Mouse (Mus musculus) layer of hippocampus, adult 2 months (tissue): ENCODE data around the gene Zfp282. TPM values are rescaled to one million over a fixed set of nuclear protein-coding genes. Genes with fewer than 3 reads are reported as not detected.
A peak's percentile ranks its signal among the peaks of the same experiment; 100 is the strongest.

Experiments used
- DNase-seq, 2 experiments: peaks; one replicate each; pipeline ENCODE4 v3.0.0; 2022; ENCODE audit warnings: low spot score in 2 of 2
- H3K27ac ChIP-seq: fragments of 200-600 bp; 2 replicates; pipeline ENCODE4 v1.8.1; 2022
- H3K4me3 ChIP-seq: fragments of 200-600 bp; 2 replicates; pipeline ENCODE4 v1.8.1; 2022; ENCODE audit warnings: mild to moderate bottlenecking
- CTCF ChIP-seq: fragments of 200-600 bp; conservative IDR thresholded peaks from 2 replicates; pipeline ENCODE4 v1.8.1; 2022; ENCODE audit warnings: antibody characterized with exemption, mild to moderate bottlenecking, moderate library complexity
- long read RNA-seq, 2 experiments: library from polyadenylated mRNA; stranded (forward); transcript quantifications; one replicate each; pipeline ENCODE4 v2.0.0; 2021; ENCODE audit warnings: borderline mapping rate in 2 of 2
- total RNA-seq, 2 experiments: library from RNA; stranded (reverse); gene quantifications; 2 replicates each; pipeline ENCODE4 v1.2.3; 2021

The Zfp282 gene
- 10 to 100 TPM; 13.3 to 13.5 TPM for total RNA-seq
- long read RNA-seq, experiment 1, full-length matches to known transcripts: 12 of 15 reads
- long read RNA-seq, experiment 1, partial matches to known transcripts: 3 of 15 reads
- long read RNA-seq, experiment 1, other reads (novel, unspliced or antisense): 0 of 15 reads
- long read RNA-seq, experiment 2, full-length matches to known transcripts: 15 of 23 reads
- long read RNA-seq, experiment 2, partial matches to known transcripts: 7 of 23 reads
- long read RNA-seq, experiment 2, other reads (novel, unspliced or antisense): 1 of 23 reads

GRCm38 (mm10) chr6:47877058-47877457, at the start of gene Zfp282:
TSS of gene Zfp282 (plus strand) at chr6:47877204.
- Histone ChIP-seq H3K27ac (peak within 1 kb of the TSS; percentile 94), H3K4me3 (peak within 1 kb of the TSS; percentile 79)
- TF ChIP-seq CTCF: no peak
- DNase-seq: no peak

- H3K4me3 ChIP-seq: no peak overlapping the region
- DNase-seq: no peak
- no peak overlapping the region for H3K27ac ChIP-seq
- peak; percentile 51 for TF ChIP-seq CTCF
Measured at GRCm38 (mm10) chr6:47827462-47827861, 49.5 kb upstream of the Zfp282 start.

GRCm38 (mm10) chr6:47828950-47829349, 48.1 kb upstream of the Zfp282 start:
- peak; percentile 77 for TF ChIP-seq CTCF
- no peak overlapping the region for H3K27ac ChIP-seq
- no peak overlapping the region for H3K4me3 ChIP-seq
- DNase-seq: peak in 1 of 2 experiments; percentile 16

- DNase-seq: peak; percentile 87 to 93
- H3K4me3 ChIP-seq: peak within 1 kb of the TSS; percentile 84
- peak within 1 kb of the TSS; percentile 90 for H3K27ac ChIP-seq
- TF ChIP-seq CTCF: peak; percentile 100
Measured at GRCm38 (mm10) chr6:47830104-47831078, 46.6 kb upstream of the Zfp282 start, which contains the start of gene Zfp786. TSS of gene Zfp786 (minus strand) at chr6:47830867.

- Histone ChIP-seq H3K27ac (no peak overlapping the region), H3K4me3 (no peak overlapping the region)
- no peak for TF ChIP-seq CTCF
- no peak for DNase-seq
Measured at GRCm38 (mm10) chr6:47832220-47832619, 44.8 kb upstream of the Zfp282 start.

GRCm38 (mm10) chr6:47835482-47835983, 41.5 kb upstream of the Zfp282 start, which contains the start of gene Zfp398:
TSS of gene Zfp398 (plus strand) at chr6:47835661.
- Histone ChIP-seq H3K27ac (peak within 1 kb of the TSS; percentile 95), H3K4me3 (peak within 1 kb of the TSS; percentile 71)
- peak; percentile 100 for TF ChIP-seq CTCF
- peak; percentile 95 to 99 for DNase-seq

- peak; percentile 19 to 44 for DNase-seq
- H3K4me3 ChIP-seq: peak overlapping the region; percentile 71
- peak overlapping the region; percentile 95 for H3K27ac ChIP-seq
- no peak for TF ChIP-seq CTCF
Measured at GRCm38 (mm10) chr6:47835984-47836521, 41.0 kb upstream of the Zfp282 start.

GRCm38 (mm10) chr6:47837630-47838029, 39.4 kb upstream of the Zfp282 start:
- no peak for TF ChIP-seq CTCF
- no peak for DNase-seq
- H3K4me3 ChIP-seq: no peak overlapping the region

GRCm38 (mm10) chr6:47841077-47841476, 35.9 kb upstream of the Zfp282 start:
- no peak for TF ChIP-seq CTCF
- H3K4me3 ChIP-seq: no peak overlapping the region
- no peak overlapping the region for H3K27ac ChIP-seq
- no peak for DNase-seq

More at GRCm38 (mm10) chr6:47837630-47838029, 39.4 kb upstream of the Zfp282 start:
- H3K27ac ChIP-seq: no peak overlapping the region

GRCm38 (mm10) chr6:47841831-47842230, 35.2 kb upstream of the Zfp282 start:
- H3K4me3 ChIP-seq: no peak overlapping the region
- no peak for DNase-seq
- no peak for TF ChIP-seq CTCF
- H3K27ac ChIP-seq: no peak overlapping the region

- H3K27ac ChIP-seq: no peak overlapping the region
- no peak overlapping the region for H3K4me3 ChIP-seq
- TF ChIP-seq CTCF: no peak
- DNase-seq: no peak
Measured at GRCm38 (mm10) chr6:47842337-47842736, 34.7 kb upstream of the Zfp282 start.

- TF ChIP-seq CTCF: no peak
- no peak for DNase-seq
- Histone ChIP-seq H3K27ac (no peak overlapping the region), H3K4me3 (no peak overlapping the region)
Measured at GRCm38 (mm10) chr6:47845779-47846178, 31.2 kb upstream of the Zfp282 start.
